Mouse (Mus musculus) limb, embryonic 10.5 days (tissue): Measurements from ENCODE around the gene Ap3s2. TPM values are rescaled to one million over a fixed set of nuclear protein-coding genes. Genes with fewer than 3 reads are reported as not detected.

ENCODE experiments used
- DNase-seq: peaks from one replicate; pipeline ENCODE4 v3.0.0-alpha.2; 2017; ENCODE audit warnings: low spot score
- H3K27ac ChIP-seq: fragments of 300-500 bp; sonication (generic); 2 replicates; pipeline ENCODE4 v1.5.1; 2016; ENCODE audit warnings: mild to moderate bottlenecking
- H3K27me3 ChIP-seq: fragments of 300-500 bp; sonication (generic); 2 replicates; pipeline ENCODE4 v1.6.1; 2016; ENCODE audit warnings: low read depth, mild to moderate bottlenecking; ENCODE audit not compliant: poor library complexity, severe bottlenecking
- H3K36me3 ChIP-seq: fragments of 300-500 bp; sonication (generic); 2 replicates; pipeline ENCODE4 v1.6.1; 2016; ENCODE audit warnings: mild to moderate bottlenecking, moderate library complexity
- H3K4me1 ChIP-seq: fragments of 300-500 bp; sonication (generic); 2 replicates; pipeline ENCODE4 v1.6.1; 2016
- H3K4me3 ChIP-seq: fragments of 300-500 bp; sonication (generic); 2 replicates; pipeline ENCODE4 v1.5.1; 2016; ENCODE audit warnings: mild to moderate bottlenecking, moderate library complexity
- H3K9me3 ChIP-seq: fragments of 300-500 bp; sonication (generic); replicated peaks from 2 replicates; pipeline ENCODE4 v1.6.1; 2016; ENCODE audit warnings: mild to moderate bottlenecking
- WGBS: fragments of 180-500 bp; shearing (Covaris S2); methylation state at CpG from one replicate; pipeline ENCODE4 v1.1.7; 2016; 5-methylcytosine and 5-hydroxymethylcytosine counted together
- polyA plus RNA-seq: library from polyadenylated mRNA; unstranded; fragments of >200 nt; fragmentation: Nextera tagmentation; extraction: Ambion mirVana; gene quantifications from 2 replicates; pipeline ENCODE4 v1.2.1, GENCODE M21; 2016

Gene Ap3s2
- polyA plus RNA-seq, 1 experiment from 2014 or later, result 44.4 TPM

GRCm38 (mm10) chr7:79858202-79858934 is 62.1 kb downstream of the Ap3s2 start:
- no peaks in the 10 kb centered on the region for H3K9me3 ChIP-seq
- no peak for DNase-seq
- peaks cover 35% of the 10 kb centered on the region for H3K4me1 ChIP-seq
- WGBS, result 63% methylated on average over 11 of the region's 11 CpGs
- H3K27ac ChIP-seq, result peak overlapping the region; percentile 77
- no peaks in the 10 kb centered on the region for H3K36me3 ChIP-seq
- no peak overlapping the region for H3K4me3 ChIP-seq
- no peaks in the 10 kb centered on the region for H3K27me3 ChIP-seq

GRCm38 (mm10) chr7:79856305-79856704 is 64.1 kb downstream of the Ap3s2 start:
- H3K4me1 ChIP-seq, result peaks cover 26% of the 10 kb centered on the region
- no peak for DNase-seq
- no peak overlapping the region for H3K4me3 ChIP-seq
- no peaks in the 10 kb centered on the region for H3K36me3 ChIP-seq
- no peaks in the 10 kb centered on the region for H3K27me3 ChIP-seq
- 87% methylated on average over 4 of the region's 4 CpGs for WGBS
- H3K9me3 ChIP-seq, result no peaks in the 10 kb centered on the region
- H3K27ac ChIP-seq, result no peak overlapping the region

- Histone ChIP-seq H3K36me3 (no peaks in the 10 kb centered on the region), H3K27me3 (peaks cover 17% of the 10 kb centered on the region; the same call in 1 of the 2 replicates), H3K27ac (peak overlapping the region; percentile 86), H3K9me3 (no peaks in the 10 kb centered on the region), H3K4me3 (peak overlapping the region; percentile 63), H3K4me1 (peaks cover 29% of the 10 kb centered on the region)
- WGBS, result 7% methylated on average over 51 of the region's 53 CpGs
- DNase-seq, result peak; percentile 89
These were observed 72.7 kb downstream of the Ap3s2 start for GRCm38 (mm10) chr7:79847456-79848451.

GRCm38 (mm10) chr7:79846342-79846741 is 74.1 kb downstream of the Ap3s2 start:
- H3K27ac ChIP-seq, result no peak overlapping the region
- H3K9me3 ChIP-seq, result no peaks in the 10 kb centered on the region
- 88% methylated on average over 2 of the region's 2 CpGs for WGBS
- peaks cover 17% of the 10 kb centered on the region; the same call in 1 of the 2 replicates for H3K27me3 ChIP-seq
- DNase-seq, result no peak
- H3K4me1 ChIP-seq, result peaks cover 40% of the 10 kb centered on the region
- no peak overlapping the region for H3K4me3 ChIP-seq
- peaks cover 6% of the 10 kb centered on the region; the same call in 1 of the 2 replicates for H3K36me3 ChIP-seq

GRCm38 (mm10) chr7:79844090-79844802 is 76.2 kb downstream of the Ap3s2 start:
- Histone ChIP-seq H3K27me3 (peaks cover 17% of the 10 kb centered on the region; the same call in 1 of the 2 replicates), H3K9me3 (no peaks in the 10 kb centered on the region), H3K27ac (no peak overlapping the region; the same call in 1 of the 2 replicates), H3K36me3 (peaks cover 14% of the 10 kb centered on the region; the same call in 1 of the 2 replicates), H3K4me1 (peaks cover 40% of the 10 kb centered on the region), H3K4me3 (no peak overlapping the region)
- no peak for DNase-seq
- 84% methylated on average over 8 of the region's 8 CpGs for WGBS

- Histone ChIP-seq H3K4me1 (peaks cover 26% of the 10 kb centered on the region), H3K9me3 (no peaks in the 10 kb centered on the region), H3K27me3 (peaks cover 5% of the 10 kb centered on the region; the same call in 1 of the 2 replicates), H3K27ac (peak overlapping the region; percentile 1), H3K4me3 (no peak overlapping the region), H3K36me3 (peaks cover 18% of the 10 kb centered on the region; the same call in 1 of the 2 replicates)
- no peak for DNase-seq
- 75% methylated on average over 7 of the region's 7 CpGs for WGBS
These were observed 78.3 kb downstream of the Ap3s2 start for GRCm38 (mm10) chr7:79842163-79842562.

- Histone ChIP-seq H3K27me3 (no peaks in the 10 kb centered on the region), H3K4me3 (no peak overlapping the region), H3K9me3 (no peaks in the 10 kb centered on the region), H3K36me3 (peaks cover 26% of the 10 kb centered on the region), H3K27ac (no peak overlapping the region), H3K4me1 (peaks cover 6% of the 10 kb centered on the region)
- no peak for DNase-seq
- 70% methylated on average over 2 of the region's 2 CpGs for WGBS
These were observed 83.2 kb downstream of the Ap3s2 start for GRCm38 (mm10) chr7:79837247-79837646.

GRCm38 (mm10) chr7:79835196-79835595 is 85.3 kb downstream of the Ap3s2 start:
- no peak overlapping the region for H3K4me3 ChIP-seq
- DNase-seq, result no peak
- H3K4me1 ChIP-seq, result no peaks in the 10 kb centered on the region
- 94% methylated on average over 6 of the region's 6 CpGs for WGBS
- H3K27ac ChIP-seq, result no peak overlapping the region
- no peaks in the 10 kb centered on the region for H3K9me3 ChIP-seq
- H3K27me3 ChIP-seq, result no peaks in the 10 kb centered on the region
- peaks cover 12% of the 10 kb centered on the region for H3K36me3 ChIP-seq

GRCm38 (mm10) chr7:79832980-79833379 is 87.5 kb downstream of the Ap3s2 start:
- H3K27ac ChIP-seq, result no peak overlapping the region
- H3K9me3 ChIP-seq, result no peaks in the 10 kb centered on the region
- H3K4me3 ChIP-seq, result no peak overlapping the region
- H3K36me3 ChIP-seq, result peaks cover 8% of the 10 kb centered on the region
- no peak for DNase-seq
- H3K4me1 ChIP-seq, result no peaks in the 10 kb centered on the region
- no peaks in the 10 kb centered on the region for H3K27me3 ChIP-seq

- WGBS, result 80% methylated on average over 6 of the region's 6 CpGs
- H3K27ac ChIP-seq, result no peak overlapping the region
- H3K36me3 ChIP-seq, result peaks cover 18% of the 10 kb centered on the region
- H3K9me3 ChIP-seq, result no peaks in the 10 kb centered on the region
- no peaks in the 10 kb centered on the region for H3K27me3 ChIP-seq
- H3K4me1 ChIP-seq, result no peaks in the 10 kb centered on the region
- DNase-seq, result no peak
- no peak overlapping the region for H3K4me3 ChIP-seq
These were observed 88.9 kb downstream of the Ap3s2 start for GRCm38 (mm10) chr7:79831585-79831984.

- Histone ChIP-seq H3K27me3 (no peaks in the 10 kb centered on the region), H3K9me3 (no peaks in the 10 kb centered on the region), H3K36me3 (peaks cover 22% of the 10 kb centered on the region), H3K27ac (no peak overlapping the region), H3K4me1 (no peaks in the 10 kb centered on the region), H3K4me3 (no peak overlapping the region)
- no peak for DNase-seq
- 48% methylated on average over 6 of the region's 6 CpGs for WGBS
These were observed 89.3 kb downstream of the Ap3s2 start for GRCm38 (mm10) chr7:79831145-79831544.

GRCm38 (mm10) chr7:79828341-79828740 is 92.1 kb downstream of the Ap3s2 start:
- 89% methylated on average over 3 of the region's 3 CpGs for WGBS
- H3K27ac ChIP-seq, result no peak overlapping the region
- H3K9me3 ChIP-seq, result no peaks in the 10 kb centered on the region
- H3K36me3 ChIP-seq, result peaks cover 37% of the 10 kb centered on the region
- no peak for DNase-seq
- no peaks in the 10 kb centered on the region for H3K4me1 ChIP-seq
- H3K4me3 ChIP-seq, result no peak overlapping the region
- H3K27me3 ChIP-seq, result no peaks in the 10 kb centered on the region
